Mouse (Mus musculus) brain, embryonic 14.5 days (tissue): Measurements from ENCODE around the gene Cops8.
A peak's percentile ranks its signal among the peaks of the same experiment; 100 is the strongest.

ENCODE experiments used
- CTCF ChIP-seq: fragments of 200-500 bp; IDR thresholded peaks from 2 replicates; pipeline ENCODE4 v1.5.1; 2012; ENCODE audit warnings: inconsistent platforms, mild to moderate bottlenecking, moderate library complexity, borderline replicate concordance; ENCODE audit not compliant: insufficient read depth, insufficient read length; ENCODE audit errors: extremely low read depth
- POLR2A ChIP-seq: fragments of 200-500 bp; IDR thresholded peaks from 2 replicates; pipeline ENCODE4 v1.6.1; 2012; ENCODE audit warnings: mild to moderate bottlenecking, inconsistent platforms, borderline replicate concordance; ENCODE audit not compliant: poor library complexity, insufficient read depth, insufficient read length, severe bottlenecking; ENCODE audit errors: extremely low read depth

DNA sequence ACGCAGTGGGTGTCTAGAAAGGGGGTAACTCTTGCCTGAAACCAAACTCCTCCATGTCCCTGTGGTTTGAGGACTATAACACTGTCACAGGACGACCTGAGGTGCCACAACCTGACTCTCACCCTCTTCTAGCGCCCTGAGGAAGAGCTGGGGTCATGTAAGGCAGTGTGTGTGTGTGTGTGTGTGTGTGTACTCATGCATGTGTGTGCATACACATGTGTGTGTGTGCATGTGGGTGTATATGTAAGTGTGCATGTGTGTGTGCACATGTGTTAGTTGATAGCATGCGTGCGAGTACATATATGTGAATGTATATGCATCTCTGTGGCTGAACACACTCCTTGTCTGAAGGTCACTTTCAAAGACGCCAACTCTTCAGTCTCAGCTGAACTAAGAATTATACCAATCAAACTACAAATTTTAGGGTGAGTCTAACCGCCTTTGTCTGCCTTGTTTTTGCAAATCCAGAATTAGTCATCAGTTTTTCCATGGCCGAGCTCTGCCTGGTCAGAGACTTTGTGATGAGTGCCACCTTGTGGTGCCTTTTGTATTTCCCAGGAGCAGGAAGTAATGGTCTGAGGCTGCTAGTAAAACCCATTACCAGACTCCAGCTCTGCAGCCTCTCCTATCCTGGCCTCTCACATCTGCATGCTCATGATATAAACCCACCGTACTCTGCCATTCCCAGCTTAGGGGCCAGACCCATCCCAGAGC, 14.6 kb upstream of the Cops8 start:
- TF ChIP-seq POLR2A (no peak), CTCF (peak; percentile 78; the same call in 1 of the 2 replicates)
